Mouse (Mus musculus): ENCODE data around the gene Dennd1a. TPM values are rescaled to one million over a fixed set of nuclear protein-coding genes. Genes with fewer than 3 reads are reported as not detected.

Gene Dennd1a
- 12.9 and 13.9 TPM in 2 replicates for polyA plus RNA-seq (2014; fragmentation: Nextera tagmentation; extraction: Ambion mirVana)

DNA sequence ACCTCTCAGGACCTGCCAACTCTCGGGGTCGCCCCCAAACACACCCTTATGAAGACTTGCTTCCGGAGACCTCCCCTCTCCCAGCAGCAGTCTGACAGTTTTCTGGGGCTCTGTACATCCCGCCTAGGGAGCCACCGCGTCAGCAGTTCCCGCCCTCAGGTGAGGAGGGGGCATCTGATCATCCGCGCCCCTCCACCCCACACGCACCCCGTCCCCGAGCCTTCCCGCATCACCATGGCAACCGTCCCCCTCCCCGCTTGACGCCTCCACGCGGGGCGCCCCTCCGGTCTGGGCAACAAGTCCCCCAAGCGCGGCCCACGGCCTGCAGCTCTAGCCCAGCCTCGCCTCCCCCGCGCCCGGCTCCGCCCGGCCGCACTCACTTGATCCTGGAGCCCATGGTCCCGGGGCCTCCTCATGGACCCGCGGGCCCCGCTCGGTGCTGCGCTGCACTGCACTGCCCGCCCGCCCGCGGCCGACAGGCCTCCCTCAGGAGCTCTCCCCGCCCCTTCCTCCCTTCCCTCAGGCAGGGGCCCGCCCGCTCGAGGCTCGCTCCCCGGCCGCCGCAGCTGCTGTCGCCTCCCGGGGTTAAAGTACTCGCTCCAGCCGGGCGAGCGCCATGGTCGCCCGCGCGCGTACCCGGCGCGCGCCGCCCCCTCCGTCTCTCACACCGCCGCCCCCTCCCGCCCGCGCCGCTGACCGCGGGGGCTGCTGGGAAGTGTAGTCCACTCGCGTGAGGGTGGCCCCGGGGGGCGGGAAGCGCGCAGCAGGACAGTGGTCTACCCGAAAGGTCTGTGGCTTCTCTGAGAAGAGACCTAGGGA is at the start of gene Dennd1a:
Gene Dennd1a (minus strand): TSS at position 658 of the 819 bp plus-strand sequence.
- under 1% methylated on average over 69 of the region's 81 CpGs for WGBS
- peak within 1 kb of the TSS; percentile 65 for H3K4me2 ChIP-seq (ENCODE audit: low read length)
- peaks cover 9% of the 10 kb centered on the region; the same call in 1 of the 2 replicates for H3K4me1 ChIP-seq (ENCODE audit: control insufficient read depth, insufficient read depth, low read length)
- no peaks in the 10 kb centered on the region for H3K27me3 ChIP-seq (replicated peaks; ENCODE audit: control insufficient read depth, insufficient read depth, low read length)
- DNase-seq (ENCODE audit: low spot score) (peak; percentile 91), ATAC-seq (peak; percentile 95)
- peak within 1 kb of the TSS; percentile 90 for H3K9ac ChIP-seq (ENCODE audit: low read length)
- no peaks in the 10 kb centered on the region for H3K9me3 ChIP-seq (replicated peaks; ENCODE audit: control insufficient read depth, low read length)
- peak within 1 kb of the TSS; percentile 91 for H3K27ac ChIP-seq (ENCODE audit: low read depth, low read length)
- H3K36me3 ChIP-seq (ENCODE audit: control insufficient read depth, insufficient read depth, low read length), result no peaks in the 10 kb centered on the region
- peak within 1 kb of the TSS; percentile 86 for H3K4me3 ChIP-seq (ENCODE audit: low read depth, low read length)

DNA sequence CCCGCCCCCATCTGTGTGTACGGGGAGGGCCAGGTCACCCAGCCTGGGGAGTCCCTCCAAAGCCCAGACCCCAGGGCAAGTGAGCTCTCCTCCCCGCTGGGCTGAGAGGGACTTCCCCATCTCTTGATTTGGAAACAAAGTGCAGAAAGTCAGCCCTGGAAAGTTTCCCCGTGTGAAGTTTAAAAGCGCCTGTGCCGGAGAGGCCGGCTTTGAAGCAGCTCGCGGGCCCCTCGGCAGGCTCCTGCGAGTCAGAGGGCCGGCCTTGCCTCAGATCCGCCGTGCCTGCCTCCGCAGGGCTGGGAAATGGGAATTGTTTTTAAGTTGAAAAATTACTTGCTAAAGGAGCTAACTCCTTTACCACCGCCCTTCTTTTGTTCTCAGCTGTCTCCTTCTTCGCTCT is 49.4 kb upstream of the Dennd1a start:
- 4% methylated on average over 17 of the region's 17 CpGs for WGBS
- H3K4me3 ChIP-seq (ENCODE audit: low read depth, low read length), result peak overlapping the region; percentile 14; the same call in 1 of the 2 replicates
- no peak overlapping the region for H3K27ac ChIP-seq (ENCODE audit: low read depth, low read length)
- peak overlapping the region; percentile 45 for H3K4me2 ChIP-seq (ENCODE audit: low read length)
- ATAC-seq, result no peak
- DNase-seq (ENCODE audit: low spot score), result peak; percentile 40
- peak overlapping the region; percentile 46 for H3K9ac ChIP-seq (ENCODE audit: low read length)
- peaks cover 25% of the 10 kb centered on the region for H3K27me3 ChIP-seq (replicated peaks; ENCODE audit: control insufficient read depth, insufficient read depth, low read length)
- H3K36me3 ChIP-seq (ENCODE audit: control insufficient read depth, insufficient read depth, low read length), result no peaks in the 10 kb centered on the region
- peaks cover 6% of the 10 kb centered on the region; the same call in 1 of the 2 replicates for H3K4me1 ChIP-seq (ENCODE audit: control insufficient read depth, insufficient read depth, low read length)
- no peaks in the 10 kb centered on the region for H3K9me3 ChIP-seq (replicated peaks; ENCODE audit: control insufficient read depth, low read length)

DNA sequence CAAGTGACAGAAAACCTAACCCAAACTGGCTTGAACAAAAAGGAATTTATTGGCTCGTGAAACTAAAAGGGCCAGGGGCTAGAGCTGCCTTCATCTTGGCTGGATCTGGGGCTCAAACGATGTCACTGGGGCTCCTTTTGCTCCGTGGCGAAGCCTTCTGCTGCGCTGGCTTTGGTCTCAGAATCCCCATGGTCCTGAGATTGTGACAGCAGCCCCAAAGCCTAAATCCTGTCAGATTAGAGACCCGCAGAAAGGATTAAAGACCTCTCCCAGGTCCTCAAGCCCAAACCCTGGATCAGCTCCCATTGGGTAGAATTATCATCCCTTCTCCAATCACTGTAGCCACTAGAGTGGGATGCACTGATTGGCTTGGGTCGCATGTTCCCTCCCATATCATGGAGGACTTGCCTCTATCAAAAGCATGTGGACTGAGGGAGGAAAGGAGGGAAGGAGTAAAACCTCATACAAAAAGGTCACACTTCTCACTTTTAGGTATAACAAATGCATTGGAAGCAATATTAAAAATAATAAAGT is 46.5 kb upstream of the Dennd1a start:
- H3K4me2 ChIP-seq (ENCODE audit: low read length), result no peak overlapping the region
- H3K27ac ChIP-seq (ENCODE audit: low read depth, low read length), result no peak overlapping the region
- H3K4me3 ChIP-seq (ENCODE audit: low read depth, low read length), result no peak overlapping the region
- peak; percentile 34 for DNase-seq (ENCODE audit: low spot score)
- no peaks in the 10 kb centered on the region for H3K36me3 ChIP-seq (ENCODE audit: control insufficient read depth, insufficient read depth, low read length)
- peaks cover 6% of the 10 kb centered on the region; the same call in 1 of the 2 replicates for H3K4me1 ChIP-seq (ENCODE audit: control insufficient read depth, insufficient read depth, low read length)
- H3K9me3 ChIP-seq (replicated peaks; ENCODE audit: control insufficient read depth, low read length), result no peaks in the 10 kb centered on the region
- no peak for ATAC-seq
- H3K27me3 ChIP-seq (replicated peaks; ENCODE audit: control insufficient read depth, insufficient read depth, low read length), result peaks cover 25% of the 10 kb centered on the region
- 33% methylated on average over 7 of the region's 7 CpGs for WGBS
- no peak overlapping the region for H3K9ac ChIP-seq (ENCODE audit: low read length)

DNA sequence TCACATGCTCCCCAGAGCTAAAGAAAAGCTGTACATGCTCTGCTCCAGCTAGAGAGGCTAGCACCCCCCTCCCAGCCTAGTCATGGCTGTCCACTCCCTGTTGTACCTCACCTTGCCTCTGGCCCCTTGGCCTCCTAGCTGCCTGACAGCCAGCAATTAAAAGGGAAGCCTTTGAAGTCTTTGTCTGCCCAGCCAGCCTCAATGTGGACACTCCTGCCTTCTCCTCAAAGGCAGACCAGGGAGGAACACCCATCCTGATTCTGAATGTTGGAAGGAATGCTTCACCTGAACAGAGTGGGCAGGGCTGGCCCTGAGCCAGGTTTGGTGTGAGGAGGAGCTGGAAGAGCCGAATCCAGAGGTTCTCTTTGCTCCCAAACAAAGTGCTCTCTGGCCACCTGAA is 39.5 kb upstream of the Dennd1a start:
- no peak overlapping the region for H3K4me3 ChIP-seq (ENCODE audit: low read depth, low read length)
- H3K36me3 ChIP-seq (ENCODE audit: control insufficient read depth, insufficient read depth, low read length), result no peaks in the 10 kb centered on the region
- H3K27ac ChIP-seq (ENCODE audit: low read depth, low read length), result no peak overlapping the region
- no peak overlapping the region for H3K9ac ChIP-seq (ENCODE audit: low read length)
- 47% methylated on average over 1 of the region's 1 CpGs for WGBS
- DNase-seq (ENCODE audit: low spot score), result no peak
- no peaks in the 10 kb centered on the region for H3K27me3 ChIP-seq (replicated peaks; ENCODE audit: control insufficient read depth, insufficient read depth, low read length)
- ATAC-seq, result no peak
- H3K9me3 ChIP-seq (replicated peaks; ENCODE audit: control insufficient read depth, low read length), result no peaks in the 10 kb centered on the region
- H3K4me1 ChIP-seq (ENCODE audit: control insufficient read depth, insufficient read depth, low read length), result no peaks in the 10 kb centered on the region
- H3K4me2 ChIP-seq (ENCODE audit: low read length), result no peak overlapping the region

DNA sequence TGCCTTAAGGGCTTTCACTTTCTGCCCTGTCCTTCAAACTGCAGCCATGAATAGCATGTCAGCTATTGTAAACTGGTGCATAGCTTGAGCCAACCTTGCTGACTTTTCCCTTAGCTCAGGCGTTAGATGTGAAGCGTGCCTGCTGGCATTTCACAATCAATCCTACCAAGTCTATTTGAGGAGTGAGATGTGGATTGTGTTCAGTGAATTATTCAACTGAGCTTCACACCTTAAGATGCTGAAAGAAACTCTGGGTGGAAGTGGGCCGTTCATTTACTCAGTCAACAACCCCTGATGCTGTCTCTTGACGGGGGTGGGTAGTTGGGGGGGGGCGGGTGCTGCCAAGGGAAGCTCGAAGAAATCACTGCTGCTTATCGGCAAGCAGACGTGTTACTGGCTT is 36.2 kb upstream of the Dennd1a start:
- Histone ChIP-seq H3K9me3 (replicated peaks; ENCODE audit: control insufficient read depth, low read length) (no peaks in the 10 kb centered on the region), H3K4me2 (ENCODE audit: low read length) (no peak overlapping the region), H3K4me3 (ENCODE audit: low read depth, low read length) (no peak overlapping the region), H3K27ac (ENCODE audit: low read depth, low read length) (no peak overlapping the region), H3K36me3 (ENCODE audit: control insufficient read depth, insufficient read depth, low read length) (no peaks in the 10 kb centered on the region), H3K27me3 (replicated peaks; ENCODE audit: control insufficient read depth, insufficient read depth, low read length) (no peaks in the 10 kb centered on the region), H3K9ac (ENCODE audit: low read length) (no peak overlapping the region), H3K4me1 (ENCODE audit: control insufficient read depth, insufficient read depth, low read length) (no peaks in the 10 kb centered on the region)
- ATAC-seq, result no peak
- WGBS, result 68% methylated on average over 8 of the region's 8 CpGs
- DNase-seq (ENCODE audit: low spot score), result no peak

DNA sequence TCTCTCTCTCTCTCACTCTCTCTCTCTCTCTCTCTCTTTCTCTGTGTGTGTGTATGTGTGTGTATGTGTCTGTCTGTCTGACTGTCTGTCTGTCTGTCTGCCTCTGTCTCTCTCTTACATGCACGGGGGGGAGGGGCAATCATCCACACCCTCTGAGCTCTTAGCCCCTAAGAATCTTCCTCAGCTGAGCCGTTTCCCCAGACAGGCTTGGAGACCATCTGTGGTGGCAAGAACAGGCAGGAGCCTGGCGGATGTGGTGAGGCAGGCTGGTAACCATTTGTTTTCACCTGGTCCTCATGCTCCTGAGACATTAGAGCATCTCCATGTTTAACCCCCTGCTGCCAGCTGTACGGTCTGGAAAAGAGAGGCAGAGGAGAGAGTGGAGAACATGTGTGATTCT is 33.7 kb upstream of the Dennd1a start:
- Histone ChIP-seq H3K9ac (ENCODE audit: low read length) (no peak overlapping the region), H3K27ac (ENCODE audit: low read depth, low read length) (no peak overlapping the region), H3K27me3 (replicated peaks; ENCODE audit: control insufficient read depth, insufficient read depth, low read length) (no peaks in the 10 kb centered on the region), H3K9me3 (replicated peaks; ENCODE audit: control insufficient read depth, low read length) (no peaks in the 10 kb centered on the region), H3K4me2 (ENCODE audit: low read length) (no peak overlapping the region), H3K4me3 (ENCODE audit: low read depth, low read length) (no peak overlapping the region), H3K4me1 (ENCODE audit: control insufficient read depth, insufficient read depth, low read length) (no peaks in the 10 kb centered on the region), H3K36me3 (ENCODE audit: control insufficient read depth, insufficient read depth, low read length) (no peaks in the 10 kb centered on the region)
- ATAC-seq (no peak), DNase-seq (ENCODE audit: low spot score) (no peak)
- 59% methylated on average over 4 of the region's 4 CpGs for WGBS

DNA sequence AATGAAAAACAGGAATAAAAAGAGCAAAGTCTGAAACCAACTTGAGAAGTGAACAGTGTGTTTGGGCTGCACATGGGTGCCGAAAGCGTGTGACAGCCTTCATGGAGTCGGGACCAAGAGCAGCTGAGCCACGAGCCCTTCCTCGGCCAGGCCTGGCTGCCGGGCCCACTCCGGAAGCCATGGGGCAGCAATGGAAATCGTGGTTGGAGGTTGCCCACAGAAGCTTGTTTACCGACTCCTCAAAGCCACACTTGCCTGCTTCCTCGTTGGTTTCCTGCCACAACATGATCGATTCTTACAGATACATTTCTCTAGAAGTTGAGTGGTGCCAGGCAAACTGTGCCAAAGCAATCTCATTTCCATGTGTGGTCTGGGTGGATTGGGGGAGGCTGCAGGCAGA is 31.9 kb upstream of the Dennd1a start:
- H3K27ac ChIP-seq (ENCODE audit: low read depth, low read length), result no peak overlapping the region
- no peaks in the 10 kb centered on the region for H3K4me1 ChIP-seq (ENCODE audit: control insufficient read depth, insufficient read depth, low read length)
- no peak overlapping the region for H3K4me3 ChIP-seq (ENCODE audit: low read depth, low read length)
- 93% methylated on average over 11 of the region's 11 CpGs for WGBS
- no peaks in the 10 kb centered on the region for H3K36me3 ChIP-seq (ENCODE audit: control insufficient read depth, insufficient read depth, low read length)
- DNase-seq (ENCODE audit: low spot score) (no peak), ATAC-seq (no peak)
- no peak overlapping the region for H3K9ac ChIP-seq (ENCODE audit: low read length)
- H3K4me2 ChIP-seq (ENCODE audit: low read length), result no peak overlapping the region
- no peaks in the 10 kb centered on the region for H3K27me3 ChIP-seq (replicated peaks; ENCODE audit: control insufficient read depth, insufficient read depth, low read length)
- no peaks in the 10 kb centered on the region for H3K9me3 ChIP-seq (replicated peaks; ENCODE audit: control insufficient read depth, low read length)

DNA sequence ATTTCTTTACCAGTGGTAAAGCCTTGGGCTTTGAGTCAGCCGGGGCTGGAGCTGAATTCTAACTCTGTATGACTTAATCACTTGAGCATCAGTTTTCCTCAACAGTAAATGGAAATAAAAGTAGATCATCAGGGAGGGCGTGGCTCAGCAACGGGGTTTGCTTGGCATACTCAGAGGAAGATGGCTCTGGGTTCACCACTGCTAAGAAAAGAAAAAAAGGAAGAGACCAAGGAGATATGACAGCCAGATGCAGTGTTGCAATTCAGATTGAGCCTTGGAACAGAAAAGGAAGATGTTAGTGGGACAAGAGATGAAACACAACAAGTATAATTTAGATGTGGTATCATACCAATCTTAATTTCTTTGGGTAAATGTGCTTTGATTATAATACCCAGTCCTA is 26.2 kb upstream of the Dennd1a start:
- Histone ChIP-seq H3K4me3 (ENCODE audit: low read depth, low read length) (no peak overlapping the region), H3K9me3 (replicated peaks; ENCODE audit: control insufficient read depth, low read length) (no peaks in the 10 kb centered on the region), H3K4me2 (ENCODE audit: low read length) (no peak overlapping the region), H3K9ac (ENCODE audit: low read length) (no peak overlapping the region), H3K36me3 (ENCODE audit: control insufficient read depth, insufficient read depth, low read length) (no peaks in the 10 kb centered on the region), H3K4me1 (ENCODE audit: control insufficient read depth, insufficient read depth, low read length) (no peaks in the 10 kb centered on the region), H3K27me3 (replicated peaks; ENCODE audit: control insufficient read depth, insufficient read depth, low read length) (no peaks in the 10 kb centered on the region), H3K27ac (ENCODE audit: low read depth, low read length) (no peak overlapping the region)
- ATAC-seq (no peak), DNase-seq (ENCODE audit: low spot score) (no peak)
- WGBS, result 48% methylated on average over 3 of the region's 3 CpGs

DNA sequence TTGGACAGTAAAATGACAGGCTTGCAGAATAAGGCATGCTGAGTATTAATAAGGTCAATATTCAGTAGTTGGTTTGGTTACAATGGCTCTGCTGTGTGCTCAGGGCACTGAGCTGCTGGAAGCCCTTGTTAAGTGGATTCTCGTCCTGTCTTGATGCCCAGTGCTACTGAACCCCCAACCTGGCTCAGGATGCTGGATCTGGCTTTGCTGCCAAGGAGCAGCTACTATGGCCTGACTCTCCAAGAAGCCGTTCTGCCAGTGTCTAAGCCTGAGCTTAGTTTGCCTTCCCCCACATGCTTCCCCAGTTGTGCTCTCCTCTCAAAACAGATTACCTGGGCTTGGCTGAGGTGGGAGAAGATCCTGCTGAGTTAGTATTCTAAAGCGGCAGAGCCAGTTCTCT is 25.7 kb upstream of the Dennd1a start:
- ATAC-seq, result no peak
- no peaks in the 10 kb centered on the region for H3K27me3 ChIP-seq (replicated peaks; ENCODE audit: control insufficient read depth, insufficient read depth, low read length)
- H3K4me2 ChIP-seq (ENCODE audit: low read length), result no peak overlapping the region
- no peak overlapping the region for H3K9ac ChIP-seq (ENCODE audit: low read length)
- H3K4me3 ChIP-seq (ENCODE audit: low read depth, low read length), result no peak overlapping the region
- no peaks in the 10 kb centered on the region for H3K36me3 ChIP-seq (ENCODE audit: control insufficient read depth, insufficient read depth, low read length)
- H3K4me1 ChIP-seq (ENCODE audit: control insufficient read depth, insufficient read depth, low read length), result no peaks in the 10 kb centered on the region
- 38% methylated on average over 3 of the region's 3 CpGs for WGBS
- no peak overlapping the region for H3K27ac ChIP-seq (ENCODE audit: low read depth, low read length)
- no peaks in the 10 kb centered on the region for H3K9me3 ChIP-seq (replicated peaks; ENCODE audit: control insufficient read depth, low read length)
- DNase-seq (ENCODE audit: low spot score), result no peak
